Mouse (Mus musculus) inflammation-experienced regulatory T-cells, adult 16 weeks (primary cell): ENCODE data around the gene Igf1. TPM values are rescaled to one million over a fixed set of nuclear protein-coding genes. Genes with fewer than 3 reads are reported as not detected.

Experiments used
- polyA plus RNA-seq: library from polyadenylated mRNA; unstranded; fragments of 100-300 nt; shearing (Covaris generic); gene quantifications from one replicate; pipeline ENCODE4 v1.2.1, GENCODE M21; 2017

Gene Igf1
- polyA plus RNA-seq, result 3.9 TPM

DNA sequence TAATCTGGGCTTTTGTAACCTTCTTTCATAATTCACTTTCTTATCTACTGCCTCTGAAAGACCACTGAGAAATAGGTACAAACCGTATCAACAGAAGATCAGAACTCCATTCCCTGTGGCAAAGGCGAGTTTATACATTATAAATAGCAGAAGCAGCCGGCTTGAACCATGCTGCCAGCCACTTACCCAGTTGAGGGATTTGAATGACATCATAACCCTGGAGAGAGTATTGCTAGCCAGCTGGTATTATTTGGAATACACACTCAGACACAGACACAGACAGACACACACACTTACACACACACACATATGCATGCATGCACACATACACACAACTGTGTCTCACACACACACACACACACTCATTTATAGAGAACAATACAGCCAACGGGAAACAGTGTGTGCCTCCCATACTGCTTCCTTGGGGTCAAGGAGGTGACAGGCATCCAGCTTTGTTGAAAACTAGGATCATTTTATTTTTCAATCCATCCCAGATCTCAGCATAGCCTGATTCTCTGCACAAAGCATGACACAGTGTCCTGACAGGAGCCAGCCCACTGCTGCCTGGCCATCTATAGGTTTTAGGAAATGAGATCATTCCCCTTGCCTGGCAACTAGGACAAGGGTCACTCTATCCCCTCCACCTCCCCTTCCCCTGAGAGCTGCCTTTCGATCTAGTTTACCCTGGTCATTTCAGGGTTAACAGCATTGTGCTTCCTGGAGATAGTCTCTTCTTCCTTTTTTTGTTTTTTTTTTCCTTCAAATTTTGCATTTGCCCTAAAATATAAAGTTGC lies at the start of gene Igf1:
Igf1 (plus strand) TSS at position 253 of the 794 bp plus-strand sequence.

Other genes with a start within 250 kb of the Igf1 start
- gene Pmch, start 232.8 kb downstream of the Igf1 start, polyA plus RNA-seq, result not detected